Mouse (Mus musculus) CD8-positive naive resting alpha-beta T cell, adult 57 days (primary cell): ENCODE data around the gene Hist1h2bp. TPM values are rescaled to one million over a fixed set of nuclear protein-coding genes. Genes with fewer than 3 reads are reported as not detected.

Source experiments
- total RNA-seq: library from RNA; stranded (reverse); gene quantifications from one replicate; pipeline ENCODE4 v1.2.4, GENCODE M21; 2023

Gene Hist1h2bp
- total RNA-seq, result 16.9 TPM

DNA sequence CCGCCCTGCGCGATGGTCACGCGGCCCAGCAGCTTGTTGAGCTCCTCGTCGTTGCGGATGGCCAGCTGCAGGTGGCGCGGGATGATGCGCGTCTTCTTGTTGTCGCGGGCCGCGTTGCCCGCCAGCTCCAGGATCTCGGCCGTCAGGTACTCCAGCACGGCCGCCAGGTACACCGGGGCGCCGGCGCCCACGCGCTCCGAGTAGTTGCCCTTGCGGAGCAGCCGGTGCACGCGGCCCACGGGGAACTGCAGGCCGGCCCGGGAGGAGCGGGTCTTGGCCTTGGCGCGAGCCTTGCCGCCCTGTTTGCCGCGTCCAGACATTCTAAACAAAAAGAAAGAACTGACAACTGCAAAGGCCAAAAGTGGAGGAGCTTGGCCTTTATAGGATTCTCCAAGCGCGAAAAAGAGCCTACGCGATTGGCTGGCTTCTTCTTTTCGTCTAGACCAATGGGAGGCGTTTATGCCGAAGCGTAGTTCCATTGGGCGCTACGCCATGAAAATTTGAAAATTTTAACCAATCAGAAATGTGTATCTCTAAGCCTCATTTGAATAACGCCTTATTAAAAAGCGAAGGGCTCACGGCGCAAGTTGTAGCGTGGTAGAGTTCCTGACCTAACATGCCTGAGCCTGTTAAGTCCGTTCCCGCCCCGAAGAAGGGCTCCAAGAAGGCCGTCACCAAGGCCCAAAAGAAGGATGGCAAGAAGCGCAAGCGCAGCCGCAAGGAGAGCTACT lies at the start of gene Hist1h2bp, which contains the start of gene Hist1h2an:
TSS of gene Hist1h2bp (plus strand) at position 563 of the 731 bp plus-strand sequence.
TSS of gene Hist1h2an (minus strand) at position 320 of the 731 bp plus-strand sequence.

DNA sequence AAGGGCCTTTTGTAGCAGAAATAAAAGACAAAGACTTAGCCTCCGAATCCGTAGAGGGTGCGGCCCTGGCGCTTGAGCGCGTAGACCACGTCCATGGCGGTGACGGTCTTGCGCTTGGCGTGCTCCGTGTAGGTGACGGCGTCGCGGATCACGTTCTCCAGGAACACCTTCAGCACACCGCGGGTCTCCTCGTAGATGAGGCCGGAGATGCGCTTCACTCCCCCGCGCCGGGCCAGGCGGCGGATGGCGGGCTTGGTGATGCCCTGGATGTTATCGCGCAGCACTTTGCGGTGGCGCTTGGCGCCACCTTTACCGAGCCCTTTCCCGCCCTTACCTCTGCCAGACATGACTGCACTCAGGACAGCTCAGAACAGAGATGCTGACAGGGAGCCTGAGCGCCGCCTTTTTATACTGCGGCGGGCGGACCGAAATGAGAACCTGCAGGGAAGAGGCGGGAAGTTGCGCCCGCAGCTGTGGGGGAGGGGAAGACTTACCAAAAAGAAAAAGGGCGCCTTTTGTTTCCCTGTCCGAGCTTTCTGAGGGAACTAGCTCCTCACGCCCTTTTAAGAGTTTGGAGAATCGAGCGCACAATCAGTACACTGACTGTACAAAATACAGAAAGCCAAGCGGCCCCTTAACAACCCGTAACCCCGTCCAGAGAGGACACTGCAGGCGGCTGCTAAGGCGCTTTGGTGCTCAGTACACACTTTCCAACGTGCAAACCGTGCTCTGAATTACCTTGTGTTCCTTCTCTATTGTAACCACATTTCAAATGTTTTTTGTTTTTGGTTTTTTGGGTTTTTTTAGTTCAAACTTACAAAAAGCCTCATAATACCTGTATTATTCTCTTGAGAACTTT lies 36.9 kb upstream of the Hist1h2bp start, which contains the start of gene Hist1h4k:
TSS of gene Hist1h4k (minus strand) at position 347 of the 859 bp plus-strand sequence.

DNA sequence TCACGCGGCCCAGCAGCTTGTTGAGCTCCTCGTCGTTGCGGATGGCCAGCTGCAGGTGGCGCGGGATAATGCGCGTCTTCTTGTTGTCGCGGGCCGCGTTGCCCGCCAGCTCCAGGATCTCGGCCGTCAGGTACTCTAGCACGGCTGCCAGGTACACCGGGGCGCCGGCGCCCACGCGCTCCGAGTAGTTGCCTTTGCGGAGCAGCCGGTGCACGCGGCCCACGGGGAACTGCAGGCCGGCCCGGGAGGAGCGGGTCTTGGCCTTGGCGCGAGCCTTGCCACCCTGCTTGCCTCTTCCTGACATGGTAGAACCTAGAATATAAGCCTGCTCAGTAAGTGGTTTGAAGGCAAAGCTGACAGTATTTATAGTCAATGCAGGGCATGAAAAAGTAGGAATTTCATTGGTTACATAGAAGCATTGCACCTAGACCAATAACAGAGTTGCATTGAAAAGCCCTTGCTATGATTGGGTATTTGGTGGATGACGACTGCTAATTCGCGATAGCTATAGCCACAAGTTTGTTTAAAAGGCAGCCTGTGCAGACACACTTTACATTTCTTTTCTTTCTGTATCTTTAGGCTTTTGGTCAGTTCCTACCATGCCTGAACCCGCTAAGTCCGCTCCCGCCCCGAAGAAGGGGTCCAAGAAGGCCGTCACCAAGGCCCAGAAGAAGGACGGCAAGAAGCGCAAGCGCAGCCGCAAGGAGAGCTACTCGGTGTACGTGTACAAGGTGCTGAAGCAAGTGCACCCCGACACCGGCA lies 33.6 kb upstream of the Hist1h2bp start, which contains the start of the genes Hist1h2ak and Hist1h2bn:
TSS of gene Hist1h2ak (minus strand) at position 304 of the 762 bp plus-strand sequence.
TSS of gene Hist1h2bn (plus strand) at position 600 of the 762 bp plus-strand sequence.

DNA sequence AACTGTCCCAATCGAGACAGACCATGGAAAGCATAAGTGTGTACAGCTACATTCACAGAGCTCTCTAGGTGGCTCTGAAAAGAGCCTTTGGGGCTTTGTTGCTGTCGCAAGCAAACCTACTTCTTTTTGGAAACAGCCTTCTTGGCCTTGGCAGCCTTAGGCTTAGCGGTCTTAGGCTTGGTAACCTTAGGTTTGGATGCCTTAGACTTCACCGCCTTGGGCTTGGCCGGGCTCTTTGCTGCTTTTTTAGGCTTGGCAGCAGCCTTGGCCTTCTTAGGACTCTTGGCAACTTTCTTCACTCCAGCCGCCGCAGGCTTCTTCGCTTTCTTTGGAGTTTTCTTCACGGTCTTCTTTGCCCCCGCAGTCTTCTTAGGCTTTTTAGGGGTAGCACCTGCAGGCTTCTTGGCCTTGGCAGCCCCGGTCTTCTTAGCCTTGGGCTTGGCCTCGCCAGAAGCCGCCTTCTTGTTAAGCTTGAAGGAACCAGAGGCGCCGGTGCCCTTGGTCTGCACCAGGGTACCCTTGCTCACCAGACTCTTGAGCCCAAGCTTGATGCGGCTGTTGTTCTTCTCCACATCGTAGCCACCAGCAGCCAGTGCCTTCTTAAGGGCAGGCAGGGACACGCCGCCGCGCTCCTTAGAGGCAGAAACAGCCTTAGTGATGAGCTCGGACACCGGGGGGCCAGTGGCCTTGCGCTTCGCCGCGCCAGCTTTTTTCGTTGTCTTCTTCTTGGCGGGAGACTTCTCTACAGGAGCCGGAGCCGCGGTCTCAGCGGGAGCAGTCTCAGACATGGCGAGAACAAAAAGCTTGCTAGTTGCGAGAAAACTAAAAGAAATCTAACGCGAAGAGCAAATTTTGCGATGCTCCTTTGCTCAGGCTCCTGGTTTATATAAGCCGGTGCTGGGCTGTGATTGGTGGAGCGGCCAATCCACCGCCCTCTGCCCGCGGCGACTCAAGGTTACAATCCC lies 7.2 kb upstream of the Hist1h2bp start, which contains the start of gene Hist1h1b:
TSS of gene Hist1h1b (minus strand) at position 859 of the 965 bp plus-strand sequence.

DNA sequence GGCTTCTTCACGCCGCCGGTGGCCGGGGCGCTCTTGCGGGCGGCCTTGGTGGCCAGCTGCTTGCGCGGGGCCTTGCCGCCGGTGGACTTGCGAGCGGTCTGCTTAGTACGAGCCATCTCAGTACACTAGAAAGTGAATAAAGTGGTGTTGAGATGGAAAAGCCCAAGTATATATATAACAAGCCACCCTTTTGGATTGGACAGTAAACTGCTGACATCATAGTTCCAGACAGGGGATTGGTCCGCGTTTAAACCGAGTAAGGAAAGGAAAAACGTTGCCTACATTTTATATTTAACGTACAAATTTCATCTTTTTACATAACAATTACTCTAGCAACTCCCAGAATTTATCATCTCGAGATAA lies 4.0 kb upstream of the Hist1h2bp start, which contains the start of gene Hist1h3i:
TSS of gene Hist1h3i (minus strand) at position 116 of the 363 bp plus-strand sequence.

DNA sequence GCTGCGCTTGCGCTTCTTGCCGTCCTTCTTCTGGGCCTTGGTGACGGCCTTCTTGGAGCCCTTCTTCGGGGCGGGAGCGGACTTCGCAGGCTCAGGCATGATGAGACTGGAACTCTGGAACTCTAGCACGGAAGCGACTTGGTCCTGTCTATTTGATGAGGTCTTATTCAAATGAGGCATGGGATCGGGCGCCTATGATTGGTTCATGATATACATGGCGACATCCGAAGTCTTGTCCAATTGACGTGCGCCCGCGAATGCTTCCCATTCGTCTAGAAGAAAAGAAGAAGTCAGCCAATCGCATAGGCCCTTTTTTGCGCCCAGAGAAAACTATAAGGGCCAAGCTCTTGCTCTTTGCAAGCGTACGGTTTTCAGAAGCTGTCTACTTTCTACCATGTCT lies 22.8 kb downstream of the Hist1h2bp start, which contains the start of the genes Hist1h2bq and Hist1h2ao:
TSS of gene Hist1h2bq (minus strand) at position 125 of the 400 bp plus-strand sequence.
TSS of gene Hist1h2ao (plus strand) at position 393 of the 400 bp plus-strand sequence.

DNA sequence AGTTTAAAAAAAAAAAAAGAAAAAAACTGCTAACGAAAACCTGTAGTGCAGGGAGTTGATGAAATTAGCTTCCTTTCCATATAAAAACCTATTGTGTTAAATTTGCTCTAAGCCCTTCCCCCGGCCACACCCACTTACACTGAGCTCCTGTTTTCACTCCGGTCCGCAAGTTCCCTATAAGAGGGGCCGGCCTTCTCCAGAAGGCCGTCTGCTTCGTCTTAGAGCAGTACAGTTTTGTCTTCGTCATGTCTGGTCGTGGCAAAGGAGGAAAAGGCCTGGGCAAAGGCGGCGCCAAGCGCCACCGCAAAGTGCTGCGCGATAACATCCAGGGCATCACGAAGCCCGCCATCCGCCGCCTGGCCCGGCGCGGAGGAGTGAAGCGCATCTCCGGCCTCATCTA lies 24.3 kb downstream of the Hist1h2bp start, which contains the start of gene Hist1h4m:
TSS of gene Hist1h4m (plus strand) at position 208 of the 400 bp plus-strand sequence.

DNA sequence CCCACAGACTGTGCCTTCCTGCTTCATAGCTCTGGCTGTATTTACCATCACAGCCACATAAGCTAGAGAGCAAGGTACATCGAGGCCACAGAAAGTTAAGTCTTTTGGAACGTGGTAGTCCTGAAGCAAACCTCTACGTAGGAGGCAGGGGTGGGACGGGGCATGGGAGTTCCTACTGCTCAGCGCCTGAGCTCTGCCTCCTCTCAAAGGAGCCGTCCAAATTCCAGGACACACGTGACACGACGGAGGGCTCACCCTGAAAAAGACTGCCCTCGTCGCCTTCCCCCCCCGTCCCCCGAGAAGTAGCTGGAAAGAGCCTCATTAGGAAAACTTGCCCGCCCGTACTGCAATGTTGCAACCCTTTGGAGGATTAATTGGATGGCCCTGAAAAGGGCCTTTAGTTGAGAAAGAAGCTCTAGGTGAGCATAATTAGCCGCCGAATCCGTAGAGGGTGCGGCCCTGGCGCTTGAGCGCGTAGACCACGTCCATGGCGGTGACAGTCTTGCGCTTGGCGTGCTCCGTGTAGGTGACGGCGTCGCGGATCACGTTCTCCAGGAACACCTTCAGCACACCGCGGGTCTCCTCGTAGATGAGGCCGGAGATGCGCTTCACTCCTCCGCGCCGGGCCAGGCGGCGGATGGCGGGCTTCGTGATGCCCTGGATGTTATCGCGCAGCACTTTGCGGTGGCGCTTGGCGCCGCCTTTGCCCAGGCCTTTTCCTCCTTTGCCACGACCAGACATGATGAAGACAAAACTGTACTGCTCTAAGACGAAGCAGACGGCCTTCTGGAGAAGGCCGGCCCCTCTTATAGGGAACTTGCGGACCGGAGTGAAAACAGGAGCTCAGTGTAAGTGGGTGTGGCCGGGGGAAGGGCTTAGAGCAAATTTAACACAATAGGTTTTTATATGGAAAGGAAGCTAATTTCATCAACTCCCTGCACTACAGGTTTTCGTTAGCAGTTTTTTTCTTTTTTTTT lies 44.4 kb downstream of the Hist1h2bp start, which contains the start of gene Hist1h4n:
TSS of gene Hist1h4n (minus strand) at position 779 of the 977 bp plus-strand sequence.

DNA sequence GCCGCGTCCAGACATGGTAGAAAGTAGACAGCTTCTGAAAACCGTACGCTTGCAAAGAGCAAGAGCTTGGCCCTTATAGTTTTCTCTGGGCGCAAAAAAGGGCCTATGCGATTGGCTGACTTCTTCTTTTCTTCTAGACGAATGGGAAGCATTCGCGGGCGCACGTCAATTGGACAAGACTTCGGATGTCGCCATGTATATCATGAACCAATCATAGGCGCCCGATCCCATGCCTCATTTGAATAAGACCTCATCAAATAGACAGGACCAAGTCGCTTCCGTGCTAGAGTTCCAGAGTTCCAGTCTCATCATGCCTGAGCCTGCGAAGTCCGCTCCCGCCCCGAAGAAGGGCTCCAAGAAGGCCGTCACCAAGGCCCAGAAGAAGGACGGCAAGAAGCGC lies 46.2 kb downstream of the Hist1h2bp start, which contains the start of the genes Hist1h2ap and Hist1h2br:
TSS of gene Hist1h2ap (minus strand) at position 47 of the 400 bp plus-strand sequence.
TSS of gene Hist1h2br (plus strand) at position 283 of the 400 bp plus-strand sequence.

Other genes with a start within 250 kb of the Hist1h2bp start
- not detected for gene Olfr1366, start 244.7 kb upstream of the Hist1h2bp start, total RNA-seq
- not detected for gene Olfr1535, start 227.6 kb upstream of the Hist1h2bp start, total RNA-seq
- not detected for gene Olfr1364, start 205.7 kb upstream of the Hist1h2bp start, total RNA-seq
- not detected for gene Olfr1362, start 173.4 kb upstream of the Hist1h2bp start, total RNA-seq
- not detected for gene Olfr11, start 144.9 kb upstream of the Hist1h2bp start, total RNA-seq
- gene Olfr1361, start 124.1 kb upstream of the Hist1h2bp start, total RNA-seq, result not detected
- gene Olfr1360, start 110.1 kb upstream of the Hist1h2bp start, total RNA-seq, result not detected
- not detected for gene Olfr1359, start 89.3 kb upstream of the Hist1h2bp start, total RNA-seq
- gene Hist1h2bl, start 71.3 kb upstream of the Hist1h2bp start, total RNA-seq, result 29.9 TPM
- gene Hist1h2ai, start 71.0 kb upstream of the Hist1h2bp start, total RNA-seq, result 37.0 TPM
- gene Hist1h3h, start 69.8 kb upstream of the Hist1h2bp start, total RNA-seq, result 46.7 TPM
- gene Hist1h2bm, start 65.4 kb upstream of the Hist1h2bp start, total RNA-seq, result 4.5 TPM
- gene Hist1h4j, start 52.4 kb upstream of the Hist1h2bp start, total RNA-seq, result 10.9 TPM
- 328 TPM for gene Hist1h4k, start 37.0 kb upstream of the Hist1h2bp start, total RNA-seq
- gene Hist1h2ak, start 33.6 kb upstream of the Hist1h2bp start, total RNA-seq, result 31.4 TPM
- 80.0 TPM for gene Hist1h2bn, start 33.3 kb upstream of the Hist1h2bp start, total RNA-seq
- 8.9 TPM for gene Hist1h1b, start 6.8 kb upstream of the Hist1h2bp start, total RNA-seq
- 144 TPM for gene Hist1h3i, start 4.1 kb upstream of the Hist1h2bp start, total RNA-seq
- 10.1 TPM for gene Hist1h2an, start 243 bp upstream of the Hist1h2bp start, total RNA-seq
- 74.5 TPM for gene Hist1h2bq, start 22.7 kb downstream of the Hist1h2bp start, total RNA-seq
- 58.9 TPM for gene Hist1h2ao, start 23.0 kb downstream of the Hist1h2bp start, total RNA-seq
- 281 TPM for gene Hist1h4m, start 24.3 kb downstream of the Hist1h2bp start, total RNA-seq
- gene Hist1h4n, start 44.7 kb downstream of the Hist1h2bp start, total RNA-seq, result 118 TPM
- 61.6 TPM for gene Hist1h2ap, start 46.0 kb downstream of the Hist1h2bp start, total RNA-seq
- 74.1 TPM for gene Hist1h2br, start 46.3 kb downstream of the Hist1h2bp start, total RNA-seq
- 0.67 TPM for gene Zfp184, start 157.6 kb downstream of the Hist1h2bp start, total RNA-seq
- not detected for gene Pom121l2, start 193.7 kb downstream of the Hist1h2bp start, total RNA-seq
- gene Prss16, start 222.3 kb downstream of the Hist1h2bp start, total RNA-seq, result 0.28 TPM
- 27.1 TPM for gene Hist1h2ah, start 248.1 kb downstream of the Hist1h2bp start, total RNA-seq
- 16.4 TPM for gene Hist1h2bk, start 248.4 kb downstream of the Hist1h2bp start, total RNA-seq